Mouse (Mus musculus): ENCODE measurements around the gene Comp.
A peak's percentile ranks its signal among the peaks of the same experiment; 100 is the strongest.

DNA sequence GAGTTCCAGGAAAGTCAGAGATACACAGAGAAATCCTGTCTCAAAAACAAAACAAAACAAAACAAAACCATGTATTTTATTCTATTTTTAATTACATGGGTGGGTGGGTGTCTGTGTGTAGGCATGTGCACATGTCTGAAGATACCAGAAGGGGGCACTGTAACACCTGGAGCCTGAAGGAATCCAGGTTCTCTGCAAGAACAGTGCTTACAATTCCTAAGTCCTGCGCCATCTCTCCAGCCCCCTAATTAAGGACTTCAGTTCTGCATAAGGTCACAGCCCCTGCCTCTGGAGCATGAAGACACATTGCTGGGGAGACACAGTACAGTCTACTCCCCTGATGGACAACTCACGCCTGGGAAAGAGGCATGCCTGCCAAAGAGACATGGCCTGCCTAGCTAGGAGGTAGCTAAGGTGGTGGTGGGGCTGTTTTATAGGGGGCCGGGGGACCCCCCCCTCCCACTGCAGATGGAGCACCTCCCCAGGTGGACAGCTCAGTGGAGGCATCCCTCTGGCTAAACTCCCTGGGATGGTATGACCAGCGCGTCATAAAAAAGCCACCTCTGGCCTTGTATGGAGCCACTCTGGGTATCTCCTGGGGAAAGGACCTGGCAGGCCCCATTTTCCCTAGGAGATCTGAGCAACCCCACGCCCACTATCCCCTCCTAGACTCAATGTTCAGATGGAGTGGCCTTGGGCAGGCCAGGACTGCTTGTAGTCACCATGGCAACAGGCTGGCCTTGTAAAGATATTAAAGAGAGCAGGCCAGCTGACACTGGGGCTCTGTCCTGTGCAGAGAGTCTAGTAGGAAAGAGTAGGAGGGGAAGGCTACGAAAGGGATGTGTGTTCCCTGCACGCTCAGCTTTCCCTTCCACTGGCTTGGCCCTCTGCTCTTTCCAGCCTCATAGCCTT, 42.4 kb downstream of the Comp start:
- TF ChIP-seq CTCF (IDR thresholded peaks at IDR 0.05; ENCODE audit: low read depth) (peak; percentile 78), EP300 (optimal IDR thresholded peaks at IDR 0.05) (no peak)
